Mouse (Mus musculus) heart, adult 8-10 months (tissue): ENCODE data around the gene Acad11. TPM values are rescaled to one million over a fixed set of nuclear protein-coding genes. Genes with fewer than 3 reads are reported as not detected.

Experiments
- DNase-seq: peaks from one replicate; pipeline ENCODE4 v3.0.0; 2022; ENCODE audit warnings: low spot score
- total RNA-seq, 4 experiments: library from RNA; stranded (reverse); gene quantifications; 2 replicates each; pipeline ENCODE4 v1.2.4; 2022

Acad11 gene
- total RNA-seq, result 100 to 1,000 TPM; 114 to 136 (median 130) TPM

DNA sequence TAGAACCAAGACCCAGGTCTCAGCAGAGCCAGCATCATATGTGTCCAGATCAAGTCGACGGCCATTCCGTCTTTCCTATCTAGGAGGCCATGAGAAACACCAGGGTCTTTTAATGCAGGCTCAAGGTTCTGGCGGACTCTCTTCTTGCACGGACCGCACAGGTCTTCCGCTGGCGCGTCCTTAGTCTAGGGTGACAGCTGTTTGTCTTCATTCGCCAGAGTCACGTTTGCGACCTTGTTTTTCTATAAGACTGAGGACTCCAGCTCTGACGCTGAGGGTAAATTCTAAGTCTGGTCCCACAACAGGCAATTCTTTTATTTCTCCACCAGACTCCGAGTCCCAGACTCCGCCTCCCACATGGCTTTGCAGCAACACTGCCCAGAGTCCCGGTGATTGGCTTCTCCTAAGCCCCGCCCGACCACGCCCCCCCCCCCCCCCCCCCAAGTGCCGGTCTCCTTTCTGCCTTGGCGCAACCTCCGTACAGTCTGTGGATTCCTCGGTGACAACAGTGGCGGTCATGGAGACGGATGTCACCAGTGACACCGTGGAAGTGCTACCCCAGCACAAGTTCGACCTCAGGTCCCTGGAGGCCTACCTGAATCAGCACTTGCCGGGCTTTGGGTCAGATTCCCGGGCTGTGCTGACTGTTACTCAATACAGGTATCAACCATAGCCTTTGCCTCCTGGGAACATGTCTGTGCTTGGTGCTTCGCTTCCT is at the start of gene Acad11:
Gene Acad11, plus strand, starts transcription at position 134 of the 718 bp plus-strand sequence.
- peak; percentile 91 for DNase-seq

DNA sequence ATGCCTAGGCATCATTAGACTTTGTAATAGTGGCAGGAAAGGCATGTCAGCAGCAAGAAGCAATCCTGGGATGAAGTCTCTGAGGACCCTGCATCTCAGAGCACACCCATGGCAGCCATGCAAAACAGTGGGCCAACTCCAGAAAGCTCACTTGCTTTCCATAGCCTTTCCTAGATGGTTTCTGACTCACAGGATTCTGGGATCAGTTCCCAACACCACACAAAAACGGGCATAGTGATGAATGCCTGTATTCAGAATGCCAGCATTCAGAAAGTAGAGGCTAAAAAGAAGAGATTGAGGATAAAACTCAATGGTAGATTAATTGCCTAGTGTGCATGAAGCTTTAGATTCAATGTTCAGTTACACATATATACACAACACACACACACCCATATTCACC is 48.7 kb upstream of the Acad11 start:
- no peak for DNase-seq

DNA sequence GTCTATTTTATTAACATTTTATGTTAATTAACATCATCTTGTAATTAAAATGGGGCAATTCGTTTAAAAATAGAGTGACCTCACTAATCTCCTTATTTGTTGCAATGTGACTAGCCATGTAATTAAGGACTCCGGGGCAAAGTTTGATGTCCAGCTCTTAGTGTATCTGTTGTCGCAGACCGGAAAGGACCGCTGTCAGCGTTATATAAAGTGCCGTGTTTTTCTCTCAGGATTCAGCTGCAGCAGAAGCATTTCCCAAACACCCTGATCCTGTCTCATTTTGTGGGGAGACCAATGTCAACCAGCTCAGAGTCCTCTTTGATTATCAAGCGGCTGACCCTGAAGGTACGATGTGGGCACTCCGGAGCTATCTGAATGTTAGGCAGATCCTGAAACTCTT is 42.2 kb upstream of the Acad11 start:
- DNase-seq, result no peak

DNA sequence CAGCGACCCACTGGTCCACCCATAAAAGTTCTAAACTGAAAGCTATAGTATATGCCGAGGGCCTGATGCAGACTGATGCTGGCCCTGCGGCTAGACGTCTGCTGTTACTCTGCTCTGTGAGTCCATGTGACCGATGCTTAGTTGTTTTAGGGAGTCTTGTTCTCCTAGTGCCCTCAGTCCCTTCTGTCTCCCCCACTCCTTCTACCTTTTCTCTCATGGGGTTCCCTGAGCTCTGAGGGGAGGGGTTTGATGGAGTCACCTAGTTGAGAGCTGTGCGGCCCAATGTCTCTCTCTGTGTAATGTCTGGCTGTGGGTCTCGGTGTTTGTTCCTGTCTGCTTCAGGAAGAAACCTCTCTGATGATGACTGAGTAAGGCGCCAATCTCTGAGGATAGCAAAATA is 36.0 kb upstream of the Acad11 start:
- DNase-seq, result no peak

DNA sequence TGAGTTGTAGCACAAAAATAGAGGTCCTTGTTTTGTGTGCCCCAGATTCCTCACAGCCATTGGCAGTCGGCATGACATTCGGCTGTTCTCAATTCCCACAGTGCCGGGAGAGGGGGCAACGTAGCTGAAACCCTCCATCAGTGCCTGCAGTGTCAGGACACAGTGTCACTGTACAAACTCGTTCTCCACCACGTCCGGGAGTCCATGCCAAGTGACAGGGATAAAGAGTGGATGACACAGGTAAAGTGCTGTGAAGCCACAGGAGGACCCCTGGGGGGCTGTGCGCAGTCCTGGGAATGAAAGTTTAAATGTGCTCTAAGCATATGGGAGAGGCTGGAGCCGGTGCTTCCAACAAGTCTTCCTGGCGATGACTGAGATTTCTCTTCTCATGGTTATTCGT is 33.3 kb upstream of the Acad11 start:
- no peak for DNase-seq

DNA sequence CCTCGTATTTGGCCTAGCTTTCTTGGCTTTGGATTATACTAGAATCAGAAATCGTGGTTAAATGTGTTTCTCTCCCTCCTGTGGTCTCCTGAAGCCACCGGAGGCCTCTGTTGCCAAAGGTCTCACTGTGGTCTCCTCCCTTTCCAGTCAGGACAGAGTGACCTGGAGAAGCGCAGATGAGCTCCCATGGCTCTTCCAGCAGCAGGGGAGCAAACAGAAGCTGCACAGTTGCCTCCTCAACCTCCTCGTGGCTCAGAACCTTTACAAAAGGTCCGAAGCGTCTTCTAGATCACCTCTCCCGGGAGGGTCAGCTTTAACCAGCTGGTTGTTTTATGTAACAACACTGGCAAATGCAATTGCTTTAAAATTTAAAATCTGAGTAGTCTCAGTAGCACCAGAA is 28.9 kb upstream of the Acad11 start:
- no peak for DNase-seq

DNA sequence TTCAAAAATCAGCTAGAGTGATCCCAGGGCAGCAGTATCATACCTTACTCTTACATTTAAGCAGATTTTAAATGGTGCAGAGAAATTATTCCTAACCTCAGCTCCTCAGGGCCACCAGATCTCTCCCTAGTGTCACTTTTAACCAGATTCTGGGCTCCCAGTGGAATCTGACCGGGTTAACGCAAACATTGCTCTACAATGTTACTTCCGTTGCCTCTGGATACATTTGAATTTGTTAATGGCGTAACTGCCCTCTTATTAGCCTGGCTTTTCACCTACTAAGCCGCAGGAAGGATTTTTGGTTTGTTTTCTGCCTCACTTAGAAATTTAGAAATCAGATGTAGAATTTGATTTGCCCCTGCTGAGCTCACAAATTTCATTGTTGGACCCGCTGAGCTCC is 28.5 kb upstream of the Acad11 start:
- DNase-seq, result no peak

DNA sequence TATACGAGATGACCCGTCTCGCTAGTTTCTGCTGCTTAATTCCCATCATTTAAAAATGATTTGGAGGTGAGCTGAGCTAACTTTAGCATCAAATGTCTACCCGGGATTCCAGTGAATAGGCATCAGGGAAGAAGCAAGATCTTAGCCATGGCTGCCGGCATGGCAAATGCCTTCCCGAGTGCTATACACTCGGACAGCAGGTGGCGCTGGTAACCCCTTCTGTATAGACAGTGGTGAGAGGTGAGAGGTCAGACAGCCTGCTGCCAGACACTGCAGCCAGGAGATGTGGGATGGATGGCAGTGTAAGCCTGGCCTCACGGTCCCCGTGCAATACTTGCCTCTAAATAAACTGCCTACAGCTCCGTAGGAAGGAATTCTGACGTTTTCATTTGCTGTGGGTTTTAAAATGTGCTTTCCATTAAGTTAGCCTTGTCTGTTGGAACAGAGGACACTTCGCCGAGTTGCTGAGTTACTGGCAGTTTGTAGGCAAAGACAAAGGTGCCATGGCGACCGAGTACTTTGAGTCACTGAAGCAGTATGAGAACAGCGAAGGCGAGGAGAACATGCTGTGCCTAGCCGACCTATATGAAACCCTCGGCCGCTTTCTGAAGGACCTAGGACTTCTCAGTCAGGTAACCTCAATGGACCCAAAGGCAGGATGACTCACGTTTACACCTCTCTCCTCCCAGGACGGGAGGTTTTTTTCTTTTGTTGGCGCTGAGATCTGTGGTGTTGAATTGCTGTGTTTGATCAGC is 27.7 kb upstream of the Acad11 start:
- peak; percentile 56 for DNase-seq

DNA sequence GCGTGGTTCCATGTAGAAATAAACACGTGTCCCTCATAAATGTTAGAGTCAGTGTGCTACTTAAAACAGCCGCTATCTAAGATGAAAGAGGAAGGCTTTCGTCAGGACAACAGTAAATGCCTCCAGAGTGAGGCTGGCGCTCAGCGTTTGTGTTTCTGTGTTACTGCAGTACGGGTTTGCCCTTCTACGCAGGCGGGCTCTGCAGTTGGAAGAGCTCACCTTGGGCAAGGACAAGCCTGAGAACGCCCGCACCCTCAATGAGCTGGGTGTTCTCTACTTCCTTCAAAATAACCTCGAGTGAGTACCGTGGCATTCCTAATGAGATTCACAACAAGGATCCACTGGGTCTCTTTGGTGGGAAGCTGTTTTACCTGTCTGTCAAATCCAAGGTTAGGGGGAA is 24.9 kb upstream of the Acad11 start:
- DNase-seq, result no peak

DNA sequence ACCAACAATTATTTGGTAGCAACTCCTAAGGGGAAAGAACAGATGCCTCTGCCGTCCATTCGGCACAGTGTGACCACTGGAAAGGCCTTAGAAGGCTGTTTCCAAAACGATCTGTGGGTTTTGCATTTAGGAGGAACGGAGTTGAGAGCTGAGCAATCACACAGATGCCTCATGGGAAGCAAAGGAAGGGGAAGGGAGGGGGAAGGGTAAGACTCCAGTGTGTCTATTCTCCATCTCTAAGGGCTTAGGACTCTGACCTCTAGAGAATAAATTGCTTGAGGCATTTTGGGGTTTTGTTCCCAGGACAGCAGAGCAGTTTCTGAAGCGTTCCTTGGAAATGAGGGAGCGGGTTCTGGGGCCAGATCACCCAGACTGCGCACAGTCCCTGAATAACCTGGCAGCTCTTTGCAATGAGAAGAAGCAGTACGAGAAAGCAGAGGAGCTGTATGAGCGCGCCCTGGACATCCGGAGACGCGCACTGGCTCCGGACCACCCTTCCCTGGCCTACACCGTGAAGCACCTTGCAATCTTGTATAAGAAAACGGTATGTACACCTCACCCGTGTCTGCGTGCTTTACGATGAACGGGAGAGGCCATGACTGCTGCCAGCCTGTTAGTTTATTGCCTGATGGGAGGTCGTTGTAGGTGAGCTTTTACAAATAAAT is 24.0 kb upstream of the Acad11 start:
- no peak for DNase-seq

DNA sequence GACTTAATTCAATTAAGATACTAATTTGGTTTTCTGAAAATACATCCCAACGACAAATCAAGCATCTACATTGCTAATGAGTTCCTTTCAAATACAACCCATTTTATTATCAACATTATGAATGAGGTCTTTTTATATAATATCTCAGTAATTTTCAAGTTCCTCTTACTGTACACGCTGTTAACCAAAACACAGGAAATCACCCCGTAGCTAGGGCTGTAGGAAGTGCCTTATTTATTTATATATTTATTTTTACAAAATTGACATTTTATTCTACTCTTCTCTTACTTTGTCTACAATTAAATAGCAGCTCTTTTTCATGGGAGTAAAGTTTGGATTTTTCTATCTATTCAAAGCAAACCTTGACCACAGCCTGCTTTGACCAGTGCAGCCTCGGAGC is 23.4 kb upstream of the Acad11 start:
- no peak for DNase-seq

DNA sequence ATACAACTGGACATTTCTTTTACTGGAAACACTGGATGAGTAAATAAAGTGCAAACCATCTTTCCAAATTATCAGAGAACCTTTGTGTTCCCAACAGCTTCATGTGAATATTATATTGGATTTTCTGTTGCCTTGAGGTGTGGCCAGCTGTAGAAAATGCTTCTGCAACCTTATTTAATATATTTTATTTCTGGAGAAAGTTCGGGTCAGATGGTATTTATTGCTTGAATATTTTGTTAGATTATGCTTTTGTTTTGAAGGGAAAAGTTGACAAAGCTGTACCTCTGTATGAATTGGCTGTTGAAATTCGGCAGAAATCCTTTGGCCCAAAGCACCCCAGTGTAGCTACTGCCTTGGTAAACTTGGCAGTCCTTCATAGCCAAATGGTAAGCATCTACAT is 22.8 kb upstream of the Acad11 start, which contains the start of gene Gm28305:
Gene Gm28305, plus strand, starts transcription at position 301 of the 400 bp plus-strand sequence.
- DNase-seq, result no peak

DNA sequence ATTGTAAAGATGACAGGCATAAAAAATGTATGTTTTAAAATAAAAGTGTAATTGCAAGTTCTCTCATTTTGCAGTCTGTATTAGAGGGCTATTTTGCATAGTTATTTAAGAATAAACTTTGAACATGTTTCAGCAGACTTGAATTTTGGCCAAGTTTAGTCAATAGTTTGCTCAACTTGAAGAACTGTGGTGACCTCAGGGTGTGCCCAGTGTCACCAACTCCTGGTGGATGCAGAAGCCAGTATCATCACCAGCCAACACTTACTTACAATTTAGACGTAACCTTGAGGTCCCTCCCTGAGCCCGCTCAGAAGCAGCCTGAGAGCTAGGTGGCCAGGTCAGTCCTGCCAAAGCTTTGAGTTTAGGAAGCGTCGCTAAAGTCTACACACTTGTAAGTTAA is 19.5 kb upstream of the Acad11 start:
- DNase-seq, result no peak

DNA sequence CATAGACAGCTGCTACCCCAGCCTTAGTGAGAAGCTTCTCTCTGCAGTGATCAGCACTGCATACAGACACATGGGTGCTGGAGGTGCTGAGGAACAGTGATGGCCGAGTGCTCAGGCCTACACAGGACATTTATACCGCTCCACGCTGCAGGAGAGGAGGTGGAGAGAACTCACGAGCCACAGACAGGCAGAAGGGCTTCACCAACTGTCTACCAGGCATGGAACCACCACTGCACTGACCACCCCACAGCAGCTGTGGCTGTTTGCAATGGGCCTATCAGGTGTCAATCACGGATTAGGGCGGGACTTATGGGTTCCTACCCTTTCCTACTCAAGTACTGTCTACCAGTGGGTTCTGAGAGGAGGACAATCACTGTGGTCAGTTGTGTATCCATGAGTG is 12.1 kb upstream of the Acad11 start:
- DNase-seq, result no peak

DNA sequence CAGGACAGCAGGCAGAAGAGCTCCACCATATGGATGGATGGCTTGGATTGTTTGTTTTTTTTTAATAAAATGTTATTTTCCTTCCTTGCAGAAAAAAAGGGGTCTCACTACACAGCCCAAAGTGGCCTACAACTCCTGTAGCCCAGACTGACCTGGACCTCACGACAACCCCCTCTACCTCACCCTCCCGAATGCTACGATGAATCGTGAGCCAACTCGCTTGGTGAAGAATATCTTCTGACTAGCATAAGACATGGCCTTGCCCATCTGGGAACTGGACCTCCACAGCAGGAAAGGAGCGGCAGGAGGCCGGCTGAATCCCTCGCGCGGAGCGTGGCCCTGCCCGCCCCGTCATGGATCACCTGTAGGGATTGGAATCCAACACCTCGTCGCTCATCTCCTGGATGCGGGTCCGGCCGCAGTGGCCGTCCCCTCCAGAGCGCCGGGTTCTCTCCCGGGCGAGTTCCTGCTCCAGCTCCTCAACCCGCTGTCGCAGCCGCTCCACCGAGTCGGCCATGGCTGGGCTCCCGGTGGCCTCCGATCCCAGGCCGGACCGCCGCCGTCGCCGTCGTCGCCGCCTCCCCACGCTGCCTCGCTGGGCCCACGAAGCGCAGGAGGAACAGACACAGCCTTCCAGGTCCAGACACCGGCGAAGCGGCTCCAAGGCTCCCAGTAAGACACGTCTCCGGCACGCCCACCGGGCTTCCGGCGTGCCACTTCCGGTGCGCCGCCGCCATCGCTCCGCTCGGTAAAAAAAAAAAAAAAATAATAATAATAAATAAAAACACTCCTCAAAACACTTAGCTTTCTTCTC is 540 bp upstream of the Acad11 start, which contains the start of gene Uba5:
Gene Uba5, minus strand, starts transcription at position 705 of the 814 bp plus-strand sequence.
- DNase-seq, result no peak

DNA sequence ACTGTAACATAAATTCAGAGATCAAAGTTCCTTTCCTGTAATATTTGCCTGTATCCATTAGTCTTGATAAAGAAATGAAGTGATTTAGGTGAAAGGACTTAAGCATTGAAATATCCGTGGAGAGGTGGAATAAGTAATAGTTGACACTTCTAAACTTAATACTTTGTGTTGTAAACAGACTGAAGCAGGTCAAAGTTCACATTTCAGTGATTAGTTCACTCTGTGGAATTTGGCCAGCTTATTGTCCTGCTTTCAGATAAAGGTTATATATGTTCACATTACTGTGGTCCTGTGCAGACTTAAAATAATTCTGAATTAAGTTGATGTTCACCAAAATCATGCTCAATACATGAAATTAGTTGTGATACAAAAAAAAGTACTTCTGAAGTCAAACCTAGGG is 1.4 kb downstream of the Acad11 start:
- DNase-seq, result no peak

DNA sequence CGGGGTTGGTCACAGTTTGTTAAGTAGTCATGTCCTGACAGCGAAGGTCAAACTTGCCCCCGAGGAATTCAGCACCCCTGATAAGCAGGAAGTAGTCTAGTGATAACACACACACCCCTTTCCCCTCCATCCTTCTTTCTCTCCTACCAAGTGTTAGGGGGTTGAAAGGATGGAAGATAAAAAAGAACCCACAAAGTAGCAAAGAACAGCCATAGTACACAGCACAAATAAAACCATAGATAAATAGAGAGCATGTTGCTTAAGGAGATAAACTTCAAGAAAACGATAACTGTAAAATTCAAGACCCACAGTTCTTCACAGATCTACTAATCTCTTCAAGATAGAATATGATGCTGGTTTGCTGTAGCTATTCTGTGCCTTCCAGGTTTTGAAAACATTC is 7.1 kb downstream of the Acad11 start:
- DNase-seq, result no peak

DNA sequence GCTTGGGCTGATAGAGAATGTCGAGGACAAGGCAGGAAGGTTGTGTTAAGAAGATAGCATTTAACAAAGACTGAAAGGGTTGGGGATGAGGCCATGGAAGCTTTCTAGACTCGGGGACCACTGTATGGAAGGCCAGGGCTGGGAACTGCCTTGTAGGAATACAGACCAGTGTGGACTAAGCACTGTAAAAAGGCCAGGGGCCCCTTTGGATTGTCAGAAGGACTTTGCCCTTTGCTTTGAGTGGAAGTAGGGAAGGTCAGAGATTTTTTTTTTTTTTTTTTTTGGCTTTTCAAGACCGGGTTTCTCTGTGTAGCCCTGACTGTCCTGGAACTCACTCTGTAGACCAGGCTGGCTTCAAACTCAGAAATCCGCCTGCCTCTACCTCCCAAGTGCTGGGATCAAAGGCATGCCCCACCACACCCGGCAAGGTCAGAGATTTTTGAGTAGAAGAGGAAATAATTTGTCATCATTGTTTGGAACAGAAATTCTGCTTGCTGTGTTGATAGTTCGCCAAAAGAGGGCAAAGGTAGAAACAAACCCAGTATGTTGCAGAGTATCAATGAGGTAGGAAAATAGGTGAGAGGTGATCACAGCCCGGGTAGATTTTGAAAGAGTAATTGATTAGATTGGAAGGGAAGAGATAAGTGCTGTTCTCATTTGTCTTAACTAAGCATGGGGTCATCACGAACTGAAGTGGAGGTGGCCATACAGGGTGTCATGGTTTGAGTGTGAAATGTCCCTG is 7.9 kb downstream of the Acad11 start:
- DNase-seq, result no peak

DNA sequence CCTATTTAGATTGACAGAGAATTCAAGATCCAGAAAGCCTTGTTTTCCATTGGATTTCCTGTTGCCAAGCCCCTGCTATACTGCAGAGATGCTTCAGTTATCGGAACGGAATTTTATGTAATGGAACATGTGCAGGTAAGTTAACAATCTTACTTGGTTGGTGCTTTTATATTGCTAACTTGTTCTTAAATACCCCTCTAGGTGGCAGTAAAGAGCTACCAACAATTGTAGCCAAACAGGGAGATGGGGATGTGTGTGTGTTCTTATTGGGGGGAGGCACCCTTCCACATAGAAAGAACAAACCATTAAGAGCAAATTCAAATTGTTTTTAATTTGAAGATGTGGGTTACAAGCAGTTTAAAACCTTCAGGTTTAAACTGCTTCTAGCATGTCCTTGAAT is 12.6 kb downstream of the Acad11 start:
- peak; percentile 18 for DNase-seq

DNA sequence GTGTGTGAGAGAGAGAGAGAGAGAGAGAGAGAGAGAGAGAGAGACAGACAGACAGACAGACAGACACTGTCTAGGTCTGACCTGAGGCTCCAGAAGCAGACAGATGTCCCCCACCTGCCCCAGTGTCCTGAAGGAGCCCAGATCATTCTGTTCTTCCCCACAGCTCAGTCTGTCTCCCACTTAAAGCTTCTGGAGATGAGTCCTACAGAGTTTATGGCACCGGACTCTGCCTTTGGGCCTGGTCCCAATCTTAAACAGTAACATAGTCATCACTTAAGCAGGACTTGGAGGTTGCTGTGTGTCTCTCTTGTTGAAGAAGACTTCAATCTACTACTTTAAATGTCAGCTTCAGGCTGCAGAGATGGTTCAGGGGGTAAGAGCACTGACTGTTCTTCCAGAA is 15.6 kb downstream of the Acad11 start:
- no peak for DNase-seq

DNA sequence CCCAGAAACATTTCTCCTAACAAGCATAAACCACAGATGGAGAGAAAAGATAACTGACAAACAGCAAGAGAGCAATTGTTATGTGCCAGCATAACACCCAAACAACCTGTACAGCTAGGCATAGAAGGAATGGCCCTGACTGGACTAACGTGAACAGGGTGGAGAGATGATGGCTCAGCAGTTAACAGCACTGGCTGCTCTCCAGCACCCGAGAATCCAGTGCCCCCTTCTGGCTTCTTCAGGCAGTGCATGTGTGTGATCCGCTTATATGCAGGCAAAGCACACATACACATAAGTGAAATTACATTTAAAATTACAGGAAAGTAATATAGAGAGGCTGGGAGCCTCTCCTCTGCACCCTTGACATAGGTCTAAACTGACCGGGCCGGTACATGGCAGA is 16.2 kb downstream of the Acad11 start:
- DNase-seq, result no peak
